Mouse (Mus musculus): ENCODE measurements around the gene Mapt.

DNA sequence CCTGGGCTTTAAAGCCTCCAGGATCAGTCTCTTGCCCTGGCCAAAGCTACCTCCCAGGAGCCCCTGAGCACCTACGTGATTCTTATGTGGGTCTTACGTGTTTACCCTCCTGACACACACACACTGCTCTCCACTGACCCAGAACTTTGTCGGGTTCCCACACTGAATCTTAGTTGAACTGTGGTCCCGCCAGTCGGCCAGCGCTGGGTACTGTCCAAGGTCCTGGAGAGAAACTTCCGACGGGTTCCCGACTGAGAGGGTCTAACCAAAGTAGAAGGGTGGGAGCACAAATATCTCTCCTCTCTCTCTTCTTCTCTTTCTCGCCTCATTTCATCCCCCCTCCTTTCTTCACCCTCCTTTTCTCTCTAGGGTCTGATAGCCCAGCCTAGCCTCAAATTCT, 33.3 kb upstream of the Mapt start:
- TF ChIP-seq GATA1 (IDR thresholded peaks at IDR 0.05; ENCODE audit: borderline replicate concordance, low read length) = no peak
- TF ChIP-seq FLI1 (IDR thresholded peaks at IDR 0.05; ENCODE audit: low read length) = no peak
